Mouse (Mus musculus) testis, adult 2 months (tissue): ENCODE data around the gene Cdh26.

Experiments used
- CTCF ChIP-seq: fragments of 200-500 bp; IDR thresholded peaks from 2 replicates; pipeline ENCODE4 v1.5.1; 2012; ENCODE audit warnings: low read depth, mild to moderate bottlenecking, inconsistent platforms, low read length, moderate library complexity; ENCODE audit not compliant: control insufficient read depth, insufficient read depth, insufficient replicate concordance
- POLR2A ChIP-seq: fragments of 200-500 bp; IDR thresholded peaks from 2 replicates; pipeline ENCODE4 v1.6.1; 2012; ENCODE audit warnings: low read depth, mild to moderate bottlenecking, inconsistent platforms, low read length, moderate library complexity; ENCODE audit not compliant: control insufficient read depth

DNA sequence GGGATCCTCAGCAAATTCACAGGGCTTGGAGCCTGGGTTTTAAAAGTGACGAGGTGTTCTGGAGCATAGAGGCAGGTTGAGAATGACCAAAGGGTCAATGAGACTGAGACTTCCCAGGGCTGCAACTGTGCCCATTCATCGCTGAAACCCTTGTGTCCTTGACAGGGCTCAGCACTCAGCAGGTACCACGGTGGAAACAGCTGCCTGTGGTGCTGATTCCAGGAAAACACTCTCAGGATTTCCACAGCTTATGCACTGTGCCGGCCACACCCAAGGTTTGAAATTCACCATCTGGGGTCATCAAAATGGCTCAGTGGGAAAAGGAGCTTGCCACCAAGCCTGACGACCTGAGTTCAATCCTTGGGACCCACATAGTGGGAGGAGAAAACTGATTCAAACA is 100.9 kb downstream of the Cdh26 start:
- TF ChIP-seq POLR2A: no peak
- no peak for TF ChIP-seq CTCF
